Mouse (Mus musculus): ENCODE measurements around the gene C4b.

DNA sequence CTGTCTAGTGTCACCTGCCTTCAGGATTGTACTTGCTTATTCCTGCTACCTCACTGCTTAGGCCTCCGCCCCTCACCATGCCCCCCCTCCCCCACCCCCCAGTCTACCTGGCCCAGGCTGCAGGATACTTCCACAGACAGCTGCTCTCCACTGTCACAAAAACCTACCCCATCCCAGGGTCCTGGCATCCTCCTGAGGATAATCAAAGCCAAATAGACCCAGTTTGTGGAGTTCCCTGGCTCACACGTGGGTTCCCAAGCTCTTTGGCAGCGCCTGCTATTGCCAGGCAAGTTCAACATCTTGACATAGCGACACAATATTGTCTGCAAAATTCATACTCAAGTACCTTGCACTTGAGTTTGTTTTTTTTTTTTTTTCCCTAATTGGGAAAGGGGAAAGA is 63.1 kb downstream of the C4b start:
- TF ChIP-seq E2F4 (IDR thresholded peaks at IDR 0.05; ENCODE audit: borderline replicate concordance, low read depth, low read length) (no peak), USF1 (IDR thresholded peaks at IDR 0.05; ENCODE audit: low read depth, low read length) (no peak), POLR2A (IDR thresholded peaks at IDR 0.05; ENCODE audit: control insufficient read depth in 1 of 2, insufficient read depth in 1 of 2, low read depth in 1 of 2, low read length in 2 of 2, poor library complexity in 1 of 2) (no peak), CTCF (IDR thresholded peaks at IDR 0.05 in 2 of 3, conservative IDR thresholded peaks at IDR 0.05 in 1 of 3; ENCODE audit: control insufficient read depth in 1 of 3, insufficient read depth in 1 of 3, low read depth in 2 of 3, low read length in 3 of 3, poor library complexity in 1 of 3, severe bottlenecking in 1 of 3) (no peak), POLR2AphosphoS2 (IDR thresholded peaks at IDR 0.05; ENCODE audit: low read length) (no peak), NELFE (IDR thresholded peaks at IDR 0.05; ENCODE audit: low read depth, low read length) (no peak), MEF2A (IDR thresholded peaks at IDR 0.05; ENCODE audit: extremely low read depth, insufficient replicate concordance, low read depth, low read length, poor library complexity, severe bottlenecking) (no peak), CHD1 (IDR thresholded peaks at IDR 0.05; ENCODE audit: low read depth, low read length) (no peak), EP300 (IDR thresholded peaks at IDR 0.05; ENCODE audit: low read depth in 1 of 2, low read length in 2 of 2) (no peak), POLR2AphosphoS5 (IDR thresholded peaks at IDR 0.05; ENCODE audit: borderline replicate concordance, low read depth, low read length) (no peak)

Data from MEL (cell line).